Mouse (Mus musculus) heart, adult 8-10 months (tissue): ENCODE measurements around the gene Ist1. TPM values are rescaled to one million over a fixed set of nuclear protein-coding genes. Genes with fewer than 3 reads are reported as not detected.

ENCODE experiments used
- DNase-seq: peaks from one replicate; pipeline ENCODE4 v3.0.0; 2022; ENCODE audit warnings: low spot score
- total RNA-seq, 4 experiments: library from RNA; stranded (reverse); gene quantifications; 2 replicates each; pipeline ENCODE4 v1.2.4; 2022

Ist1 gene
- total RNA-seq, 4 experiments from 2014 or later: 33.9 to 41.2 (median 36.1) TPM

DNA sequence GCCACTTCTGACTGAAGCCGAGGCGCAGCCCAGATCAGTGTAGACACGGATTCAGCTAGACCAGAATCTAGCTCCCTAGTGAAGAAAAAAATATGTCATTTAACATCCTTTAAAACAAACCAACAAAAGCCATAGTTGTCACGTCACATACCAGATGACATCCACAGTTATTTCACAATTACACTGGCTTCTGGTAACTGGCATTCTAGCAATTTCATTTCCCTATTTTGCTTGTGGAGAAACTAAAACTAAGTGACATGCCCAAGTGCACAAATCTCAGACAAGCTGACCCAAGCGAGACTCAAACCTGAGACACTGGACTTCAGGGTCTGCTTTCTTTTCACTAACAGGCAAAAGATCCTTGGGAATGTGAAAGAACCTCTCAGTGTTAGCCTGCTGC, 10.9 kb downstream of the Ist1 start:
- DNase-seq: no peak

DNA sequence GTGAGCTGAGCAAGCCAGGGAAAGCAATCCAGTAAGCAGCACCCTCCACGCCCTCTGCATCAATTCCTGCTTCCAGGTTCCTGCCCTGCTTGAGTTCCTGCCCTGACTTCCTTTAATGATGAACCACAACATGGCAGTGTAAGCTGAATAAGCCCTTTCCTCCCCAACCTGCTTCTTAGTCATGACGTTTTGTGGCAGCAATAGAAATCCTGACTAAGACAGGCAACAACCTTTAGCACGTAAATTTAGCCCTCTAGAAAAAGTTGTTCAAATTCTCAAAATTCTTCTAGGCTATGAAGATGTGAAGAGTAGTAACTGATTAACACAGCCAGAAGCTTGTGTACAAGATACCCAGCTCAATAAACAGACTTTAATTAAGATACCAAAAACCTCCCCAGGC, 11.5 kb downstream of the Ist1 start:
- DNase-seq: no peak

GRCm38 (mm10) chr8:109675896-109676643, 17.0 kb downstream of the Ist1 start:
- DNase-seq: no peak

DNA sequence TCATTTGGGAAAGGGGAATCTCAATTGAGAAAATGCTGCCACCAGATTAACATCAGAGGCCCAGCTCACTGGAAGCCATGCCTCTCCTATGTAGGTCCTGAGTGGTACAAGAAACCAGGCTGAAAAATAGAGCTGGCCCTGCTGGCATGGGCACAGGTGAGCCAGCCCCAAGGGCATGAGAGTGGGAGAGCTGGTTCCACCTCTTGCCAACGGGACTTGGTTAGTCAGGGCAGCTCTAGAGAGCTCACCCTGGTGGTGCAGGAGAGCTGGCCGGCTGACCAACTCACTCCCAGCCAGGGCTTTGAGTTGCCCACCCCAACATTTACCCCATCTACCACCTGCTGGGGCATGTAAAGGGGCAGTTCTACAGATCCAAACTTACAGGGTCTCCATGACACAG, 19.5 kb downstream of the Ist1 start:
- no peak for DNase-seq

GRCm38 (mm10) chr8:109672656-109673055, 20.4 kb downstream of the Ist1 start:
- no peak for DNase-seq

DNA sequence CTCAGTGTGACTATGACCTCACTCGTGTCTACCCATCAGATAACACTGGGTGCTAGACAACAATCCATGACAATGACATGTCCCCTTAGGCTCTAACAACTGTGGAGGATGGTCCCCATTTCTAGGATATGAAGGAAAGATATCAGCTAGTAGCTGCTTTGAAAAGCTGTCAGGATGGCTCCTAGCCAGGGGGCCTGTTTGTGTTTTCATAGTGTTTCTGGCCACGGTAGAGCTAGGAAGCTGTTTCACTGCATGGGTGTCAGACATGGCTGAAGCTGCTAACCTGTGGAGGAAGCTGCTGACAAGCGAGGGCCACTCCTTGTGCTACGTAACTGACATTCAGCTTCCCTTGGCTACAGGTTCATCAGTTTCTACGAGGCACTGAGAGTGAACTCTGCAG, 26.4 kb downstream of the Ist1 start:
- no peak for DNase-seq

- DNase-seq: no peak
These were observed 30.7 kb downstream of the Ist1 start for GRCm38 (mm10) chr8:109662328-109662727.

DNA sequence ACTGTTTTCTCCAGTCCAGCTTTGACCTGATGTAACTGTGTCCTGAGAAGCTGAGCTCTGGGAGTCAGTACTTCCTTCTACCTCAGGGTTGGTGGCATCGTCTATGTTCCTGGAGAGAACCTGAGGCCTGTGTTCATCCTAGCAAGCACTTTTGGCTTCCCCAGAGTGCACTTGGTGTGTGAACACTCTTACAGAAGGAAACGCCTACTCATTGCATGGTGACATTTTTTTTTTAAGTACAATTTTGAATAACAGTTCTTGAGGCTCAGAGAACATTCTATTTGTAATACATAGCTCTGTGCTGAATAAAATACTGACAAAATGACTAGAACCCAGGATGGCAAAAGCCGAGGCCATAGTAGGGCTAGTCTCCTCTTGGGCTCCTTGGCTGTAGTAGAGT, 36.2 kb downstream of the Ist1 start:
- no peak for DNase-seq

DNA sequence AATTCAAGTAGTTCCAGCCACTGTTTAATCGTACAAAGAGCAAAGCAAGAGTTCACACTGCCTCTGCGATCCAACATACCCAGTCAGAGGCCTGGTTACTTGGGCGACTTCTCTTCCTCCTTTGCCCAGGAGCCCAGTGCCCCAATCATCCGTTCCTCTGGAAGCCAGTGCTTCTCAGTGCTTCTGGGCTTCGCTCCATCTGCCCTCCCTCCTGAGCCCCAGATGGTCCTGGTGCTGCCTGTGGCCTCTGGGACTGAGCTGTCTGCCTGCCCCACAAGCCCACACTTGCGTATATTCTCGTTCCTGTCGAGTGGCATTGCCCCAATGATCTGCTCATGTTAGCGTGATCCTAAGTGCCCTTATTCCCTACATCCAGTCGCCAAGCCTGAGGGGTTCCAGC, 42.3 kb downstream of the Ist1 start:
- DNase-seq: no peak

DNA sequence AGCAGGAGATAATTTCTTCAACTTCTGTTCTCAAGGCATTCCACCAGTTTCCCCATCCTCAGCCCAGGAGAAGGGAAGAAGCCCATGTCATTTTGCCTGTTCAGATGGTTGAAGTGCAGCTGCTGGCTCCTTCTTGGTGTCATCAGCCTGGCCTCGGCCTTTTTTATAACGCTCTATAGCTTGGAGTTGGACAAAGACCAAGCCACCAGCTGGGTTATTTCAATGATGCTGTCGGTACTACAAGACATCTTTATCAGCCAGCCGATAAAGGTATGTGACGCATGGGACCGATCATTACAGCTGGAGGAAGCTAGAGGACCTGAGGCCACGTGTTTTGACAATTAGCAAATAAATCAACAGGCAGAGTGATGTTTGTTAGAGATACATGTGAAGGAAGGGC, 44.6 kb downstream of the Ist1 start:
- no peak for DNase-seq

DNA sequence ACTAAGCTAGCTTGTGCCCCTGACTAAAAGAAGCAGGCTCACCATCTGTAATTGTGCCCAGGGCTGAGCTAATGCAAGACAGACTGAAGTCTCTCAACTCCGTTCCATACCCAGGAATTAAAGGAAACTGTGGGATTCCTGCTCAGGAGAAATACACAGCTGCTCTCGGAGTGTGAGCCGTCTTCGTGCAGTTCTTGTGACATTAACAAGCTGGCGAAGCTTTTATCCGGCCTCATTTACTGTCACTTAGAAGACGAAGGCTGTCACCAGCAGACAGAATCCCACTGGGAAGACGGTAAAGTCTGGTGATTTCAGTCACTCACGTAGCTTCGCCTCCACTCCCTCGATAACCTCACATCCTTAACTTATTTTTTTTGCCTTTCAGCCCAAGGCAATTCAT, 45.7 kb downstream of the Ist1 start:
- no peak for DNase-seq

- no peak for DNase-seq
These were observed 51.8 kb downstream of the Ist1 start for GRCm38 (mm10) chr8:109641236-109641635.

DNA sequence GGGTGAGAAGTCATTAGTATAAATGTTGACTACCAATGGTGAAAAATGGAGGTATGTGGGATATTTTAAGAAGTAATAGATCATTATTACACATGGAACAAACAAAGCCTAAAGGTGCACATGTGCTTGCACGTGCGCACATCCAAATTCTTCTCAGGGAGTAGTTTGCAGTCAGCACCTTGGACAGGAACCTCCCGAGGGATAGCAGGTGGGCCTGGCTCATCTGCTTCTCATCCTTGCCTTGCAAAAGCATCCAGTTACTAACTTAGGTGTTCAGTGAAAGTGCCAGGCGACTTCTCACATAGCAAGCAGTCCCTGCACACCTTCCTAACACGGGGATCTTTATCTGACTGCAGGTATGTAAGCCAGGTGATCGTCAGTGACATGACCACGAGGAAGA, 52.6 kb downstream of the Ist1 start:
- no peak for DNase-seq

GRCm38 (mm10) chr8:109638851-109639250, 54.2 kb downstream of the Ist1 start:
- no peak for DNase-seq

GRCm38 (mm10) chr8:109635146-109635545, 57.9 kb downstream of the Ist1 start:
- DNase-seq: no peak

GRCm38 (mm10) chr8:109632498-109632897, 60.6 kb downstream of the Ist1 start:
- no peak for DNase-seq

DNA sequence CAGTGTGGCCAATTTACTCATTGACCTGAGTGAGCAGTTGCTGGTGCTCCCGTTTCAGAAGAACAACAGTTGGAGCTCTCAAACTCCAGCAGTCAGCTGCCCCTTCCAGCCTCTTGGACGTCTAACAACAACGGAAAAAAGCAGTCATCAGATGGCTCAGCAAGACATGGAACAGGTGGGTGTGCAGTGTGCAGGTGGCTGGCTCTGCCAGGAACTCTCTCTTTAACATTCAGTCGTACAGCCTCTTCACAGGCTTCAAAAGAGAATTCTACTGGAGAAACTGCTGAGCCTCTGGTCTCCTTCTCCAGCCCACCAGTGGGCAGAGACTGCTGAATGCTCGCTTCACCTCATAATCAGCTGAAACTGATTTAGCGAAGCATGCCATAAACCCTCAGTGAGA, 64.4 kb downstream of the Ist1 start:
- DNase-seq: no peak

Other genes with a start within 250 kb of the Ist1 start
- gene Pmfbp1, start 199.2 kb downstream of the Ist1 start, total RNA-seq: not detected
- gene Dhx38, start 127.4 kb downstream of the Ist1 start, total RNA-seq: 10 to 100 TPM; 11.5 to 12.3 (median 11.8) TPM
- gene Txnl4b, start 127.4 kb downstream of the Ist1 start, total RNA-seq: 1 to 10 TPM; 5.3 to 7.1 (median 5.5) TPM
- gene Hp, start 114.1 kb downstream of the Ist1 start, total RNA-seq: 10 to 100 TPM in 1 of 4 experiments, 1 to 10 TPM in 3; 2.3 to 12.6 (median 5.1) TPM
- gene Dhodh, start 84.6 kb downstream of the Ist1 start, total RNA-seq: 10 to 100 TPM; 15.1 to 22.1 (median 18.0) TPM
- gene Pkd1l3, start 78.7 kb downstream of the Ist1 start, total RNA-seq: under 1 TPM in 2 of 4 experiments, not detected in 2; 0.16 to 0.35 TPM
- 1 to 10 TPM; 4.8 to 7.4 (median 6.3) TPM for gene Zfp821, start 12.3 kb upstream of the Ist1 start, total RNA-seq
- 10 to 100 TPM; 17.9 to 21.0 (median 20.1) TPM for gene Atxn1l, start 44.5 kb upstream of the Ist1 start, total RNA-seq
- 10 to 100 TPM; 30.2 to 37.5 (median 35.7) TPM for gene Ap1g1, start 85.3 kb upstream of the Ist1 start, total RNA-seq
- gene Phlpp2, start 175.3 kb upstream of the Ist1 start, total RNA-seq: 1 to 10 TPM; 3.1 to 4.8 (median 4.2) TPM